Mouse (Mus musculus): ENCODE results near the gene Ssmem1.

Ssmem1 gene

GRCm38 (mm10) chr6:30526586-30527515 is 17.2 kb downstream of the Ssmem1 start:
- DNase-seq (ENCODE audit: low read depth, low spot score): no peak

GRCm38 (mm10) chr6:30528800-30529199 is 19.2 kb downstream of the Ssmem1 start:
- no peak for DNase-seq (ENCODE audit: low read depth, low spot score)

- DNase-seq (ENCODE audit: low read depth, low spot score): no peak
Measured at GRCm38 (mm10) chr6:30535340-30535739, 25.7 kb downstream of the Ssmem1 start.

- no peak for DNase-seq (ENCODE audit: low read depth, low spot score)
Measured at GRCm38 (mm10) chr6:30538240-30538639, 28.6 kb downstream of the Ssmem1 start.

- DNase-seq (ENCODE audit: low read depth, low spot score): no peak
Measured at GRCm38 (mm10) chr6:30538800-30539199, 29.2 kb downstream of the Ssmem1 start.

GRCm38 (mm10) chr6:30541009-30541799 is 31.6 kb downstream of the Ssmem1 start, which contains the start of gene Cpa2:
Gene Cpa2 (plus strand): TSS chr6:30541582.
- no peak for DNase-seq (ENCODE audit: low read depth, low spot score)

GRCm38 (mm10) chr6:30542277-30542676 is 32.6 kb downstream of the Ssmem1 start:
- no peak for DNase-seq (ENCODE audit: low read depth, low spot score)

GRCm38 (mm10) chr6:30543077-30543476 is 33.4 kb downstream of the Ssmem1 start:
- no peak for DNase-seq (ENCODE audit: low read depth, low spot score)

GRCm38 (mm10) chr6:30543851-30544250 is 34.2 kb downstream of the Ssmem1 start:
- DNase-seq (ENCODE audit: low read depth, low spot score): no peak

GRCm38 (mm10) chr6:30545689-30546088 is 36.0 kb downstream of the Ssmem1 start:
- no peak for DNase-seq (ENCODE audit: low read depth, low spot score)

GRCm38 (mm10) chr6:30546571-30547273 is 37.1 kb downstream of the Ssmem1 start:
- no peak for DNase-seq (ENCODE audit: low read depth, low spot score)

- no peak for DNase-seq (ENCODE audit: low read depth, low spot score)
Measured at GRCm38 (mm10) chr6:30547274-30547645, 37.6 kb downstream of the Ssmem1 start.

GRCm38 (mm10) chr6:30547656-30548306 is 38.1 kb downstream of the Ssmem1 start:
- no peak for DNase-seq (ENCODE audit: low read depth, low spot score)

GRCm38 (mm10) chr6:30549231-30549761 is 39.6 kb downstream of the Ssmem1 start:
- DNase-seq (ENCODE audit: low read depth, low spot score): no peak

GRCm38 (mm10) chr6:30550496-30551192 is 41.0 kb downstream of the Ssmem1 start:
- no peak for DNase-seq (ENCODE audit: low read depth, low spot score)

GRCm38 (mm10) chr6:30551193-30551515 is 41.5 kb downstream of the Ssmem1 start:
- DNase-seq (ENCODE audit: low read depth, low spot score): no peak

GRCm38 (mm10) chr6:30551644-30552580 is 42.3 kb downstream of the Ssmem1 start:
- DNase-seq (ENCODE audit: low read depth, low spot score): no peak

GRCm38 (mm10) chr6:30552628-30553027 is 43.0 kb downstream of the Ssmem1 start:
- DNase-seq (ENCODE audit: low read depth, low spot score): no peak

- DNase-seq (ENCODE audit: low read depth, low spot score): no peak
Measured at GRCm38 (mm10) chr6:30553381-30554010, 43.8 kb downstream of the Ssmem1 start.
